Mouse (Mus musculus) midbrain, embryonic 14.5 days (tissue): ENCODE measurements around the gene Rtn1. TPM values are rescaled to one million over a fixed set of nuclear protein-coding genes. Genes with fewer than 3 reads are reported as not detected.
"Not testable (repeated sequence)": the region's sequence is repeated elsewhere in the genome, so short reads cannot be mapped to it uniquely, and the experiment has no call there.

ENCODE experiments used
- ATAC-seq: fragments of 200-750 bp; cut with Nextera tagmentation; 2 replicates; pipeline ENCODE4 v1.8.0; 2017; ENCODE audit warnings: moderate number of reproducible peaks, moderate library complexity; ENCODE audit not compliant: low FRiP score, low TSS enrichment
- DNase-seq: peaks from one replicate; pipeline ENCODE4 v3.0.0-alpha.2; 2015
- H3K27ac ChIP-seq: fragments of 300-500 bp; sonication (generic); replicated peaks from 2 replicates; pipeline ENCODE4 v1.5.1; 2014; ENCODE audit warnings: mild to moderate bottlenecking, low read depth, low read length, moderate library complexity
- H3K27me3 ChIP-seq: fragments of 300-500 bp; sonication (generic); 2 replicates; pipeline ENCODE4 v1.6.1; 2014; ENCODE audit warnings: low read length, control low read depth, mixed read lengths; ENCODE audit not compliant: control insufficient read depth, insufficient read depth
- H3K36me3 ChIP-seq: fragments of 300-500 bp; sonication (generic); 2 replicates; pipeline ENCODE4 v1.6.1; 2014; ENCODE audit warnings: low read length, control low read depth; ENCODE audit not compliant: control insufficient read depth, insufficient read depth
- H3K4me1 ChIP-seq: fragments of 300-500 bp; sonication (generic); 2 replicates; pipeline ENCODE4 v1.6.1; 2014; ENCODE audit warnings: mild to moderate bottlenecking, antibody characterized with exemption, low read length, control low read depth; ENCODE audit not compliant: control insufficient read depth, insufficient read depth
- H3K4me2 ChIP-seq: fragments of 300-500 bp; sonication (generic); 2 replicates; pipeline ENCODE4 v1.6.1; 2014; ENCODE audit warnings: mild to moderate bottlenecking, low read length, moderate library complexity
- H3K4me3 ChIP-seq: fragments of 300-500 bp; sonication (generic); replicated peaks from 2 replicates; pipeline ENCODE4 v1.5.1; 2014; ENCODE audit warnings: low read depth, low read length
- H3K9ac ChIP-seq: fragments of 300-500 bp; sonication (generic); replicated peaks from 2 replicates; pipeline ENCODE4 v1.6.1; 2014; ENCODE audit warnings: mild to moderate bottlenecking, low read length, moderate library complexity
- H3K9me3 ChIP-seq: fragments of 300-500 bp; sonication (generic); 2 replicates; pipeline ENCODE4 v1.6.1; 2016; ENCODE audit warnings: low read length, control low read depth, mixed read lengths; ENCODE audit not compliant: control insufficient read depth
- WGBS: fragments of 180-500 bp; shearing (Covaris S2); extraction: QIAGEN DNeasy Blood & Tissue Kit; methylation state at CpG from one replicate; pipeline ENCODE4 v1.1.7; 2014; 5-methylcytosine and 5-hydroxymethylcytosine counted together
- polyA plus RNA-seq: library from polyadenylated mRNA; unstranded; fragments of >200 nt; fragmentation: Nextera tagmentation; extraction: Ambion mirVana; gene quantifications from 2 replicates; pipeline ENCODE4 v1.2.1, GENCODE M21; 2014

The Rtn1 gene
- polyA plus RNA-seq, 1 experiment from 2014 or later = 2,477 TPM

DNA sequence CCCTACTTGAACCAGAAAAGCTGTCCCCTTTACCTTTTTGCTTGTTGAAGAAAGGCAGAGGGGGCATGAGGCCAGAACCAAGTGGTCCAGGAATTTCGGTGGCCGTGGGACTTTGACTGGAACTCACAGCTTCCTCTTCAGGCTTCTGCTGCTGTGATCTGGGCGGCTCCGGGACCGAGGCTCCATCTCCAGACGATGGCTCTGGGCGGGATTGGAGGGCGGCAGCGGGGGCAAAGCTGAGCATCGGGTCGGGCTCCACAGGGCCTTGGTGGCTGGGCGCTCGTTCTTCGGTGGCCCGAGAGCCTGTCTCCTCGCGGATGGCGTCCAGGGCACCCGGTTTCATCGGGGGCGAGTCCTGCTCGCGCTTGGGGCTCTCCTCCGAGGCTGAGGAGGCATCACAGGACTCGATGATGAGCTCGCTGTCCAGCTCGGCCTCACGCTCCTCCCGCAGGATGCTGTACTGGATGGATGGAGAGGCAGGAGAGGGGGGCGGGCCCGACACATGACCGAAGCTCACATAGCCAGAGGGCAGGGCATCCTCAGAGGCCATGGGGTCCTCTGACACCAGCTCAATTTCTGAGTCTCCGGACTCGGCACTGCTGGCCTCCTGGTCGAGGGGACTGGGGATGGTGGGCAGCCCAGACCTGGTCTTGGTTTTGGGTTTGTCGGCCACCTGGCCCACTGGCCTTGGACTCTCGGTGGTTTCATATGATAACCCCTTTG is 105.1 kb downstream of the Rtn1 start:
- Histone ChIP-seq H3K9ac (no peak overlapping the region), H3K27ac (no peak overlapping the region), H3K27me3 (no peaks in the 10 kb centered on the region), H3K4me2 (no peak overlapping the region), H3K9me3 (no peaks in the 10 kb centered on the region), H3K4me3 (no peak overlapping the region), H3K36me3 (peaks cover 7% of the 10 kb centered on the region; the same call in 1 of the 2 replicates), H3K4me1 (peaks cover 20% of the 10 kb centered on the region)
- ATAC-seq (no peak), DNase-seq (no peak)
- 75% methylated on average over 37 of the region's 37 CpGs for WGBS

DNA sequence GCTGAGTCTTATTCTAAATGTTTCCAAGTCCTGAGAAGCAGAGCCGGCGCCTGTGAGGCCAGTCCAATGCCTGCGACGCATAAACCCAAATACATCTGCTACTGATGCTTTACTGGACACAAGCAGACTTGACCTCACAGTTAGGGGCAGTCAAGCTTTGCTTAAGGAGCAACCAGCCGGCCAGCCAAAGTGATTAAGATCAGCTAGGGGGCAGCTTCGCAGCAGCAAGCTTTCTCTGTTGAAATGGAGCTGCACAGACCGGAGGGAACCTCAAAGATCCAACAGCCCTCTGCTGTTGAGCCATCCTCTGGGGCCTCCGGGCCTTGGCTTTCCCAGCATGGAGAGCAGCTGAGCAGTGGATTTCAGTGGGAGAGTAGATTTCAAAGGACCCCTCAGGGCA is 107.4 kb downstream of the Rtn1 start:
- ATAC-seq (no peak), DNase-seq (peak; percentile 35)
- Histone ChIP-seq H3K9ac (no peak overlapping the region), H3K27me3 (no peaks in the 10 kb centered on the region), H3K4me2 (no peak overlapping the region), H3K4me1 (peaks cover 20% of the 10 kb centered on the region), H3K36me3 (peaks cover 7% of the 10 kb centered on the region; the same call in 1 of the 2 replicates), H3K27ac (no peak overlapping the region), H3K4me3 (no peak overlapping the region), H3K9me3 (no peaks in the 10 kb centered on the region)
- WGBS = 38% methylated on average over 8 of the region's 8 CpGs

DNA sequence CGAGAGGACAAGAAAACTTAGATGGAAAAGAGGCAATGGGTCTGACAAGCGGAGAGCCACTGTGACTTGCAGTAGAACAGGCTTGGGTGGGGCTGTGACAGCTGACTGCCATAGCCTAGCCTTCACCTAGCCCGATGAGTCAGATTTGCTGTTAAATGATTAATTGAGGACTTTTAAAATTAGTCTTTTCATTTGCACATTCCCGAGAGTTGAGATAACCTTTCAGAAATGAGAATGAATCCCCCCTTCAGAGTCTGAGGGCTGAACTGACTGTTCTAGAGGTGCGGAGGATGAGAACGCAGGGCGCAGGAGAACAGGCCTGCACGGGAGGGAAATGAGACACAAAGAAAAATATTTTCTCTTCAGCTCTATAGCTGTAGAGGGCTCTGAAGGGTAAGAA is 107.9 kb downstream of the Rtn1 start:
- Histone ChIP-seq H3K4me1 (peaks cover 20% of the 10 kb centered on the region), H3K27me3 (no peaks in the 10 kb centered on the region), H3K9ac (no peak overlapping the region), H3K27ac (no peak overlapping the region), H3K36me3 (peaks cover 7% of the 10 kb centered on the region; the same call in 1 of the 2 replicates), H3K4me3 (no peak overlapping the region), H3K9me3 (no peaks in the 10 kb centered on the region), H3K4me2 (no peak overlapping the region)
- DNase-seq (no peak), ATAC-seq (no peak)
- WGBS = 80% methylated on average over 8 of the region's 8 CpGs

DNA sequence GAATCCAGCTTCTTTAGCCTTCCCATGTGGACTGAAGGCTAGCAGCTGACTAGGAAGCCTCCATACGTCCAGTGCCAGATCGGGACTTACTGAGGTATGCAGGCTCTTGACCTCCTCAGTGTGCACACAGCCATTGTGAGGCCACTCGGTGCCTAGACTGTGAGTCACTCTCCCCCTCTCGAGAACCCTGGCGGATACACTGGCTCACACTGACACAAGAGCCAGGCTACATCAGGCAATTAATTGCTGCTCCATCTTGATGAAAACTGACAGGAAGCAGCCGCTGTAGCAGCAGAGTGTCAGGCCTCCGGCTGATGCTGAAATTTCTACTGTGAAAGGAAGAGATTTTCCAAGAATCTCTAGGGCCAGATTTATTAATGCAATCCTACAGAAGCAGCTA is 110.6 kb downstream of the Rtn1 start:
- ATAC-seq = no peak

DNA sequence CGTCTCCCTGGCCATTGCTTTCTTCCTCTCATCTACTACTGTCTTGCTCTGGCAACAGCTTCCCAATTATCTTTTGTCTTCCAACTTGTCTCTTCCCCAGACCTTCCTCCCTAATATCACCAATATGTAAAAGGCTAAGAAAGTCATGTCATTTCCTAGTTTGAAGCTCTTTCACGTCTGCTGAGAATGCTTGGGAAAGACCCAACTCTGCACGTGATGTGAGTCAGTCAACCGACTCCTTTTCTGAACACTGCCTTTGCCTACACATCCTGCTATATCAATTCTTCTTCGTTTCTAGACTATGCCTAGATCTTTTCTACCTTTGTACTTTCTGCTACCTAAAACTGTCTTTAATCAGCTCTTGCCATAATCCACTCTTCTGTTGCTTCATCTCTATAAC is 112.3 kb downstream of the Rtn1 start:
- no peaks in the 10 kb centered on the region for H3K27me3 ChIP-seq
- ATAC-seq (no peak), DNase-seq (no peak)
- no peaks in the 10 kb centered on the region for H3K36me3 ChIP-seq
- H3K4me1 ChIP-seq = peaks cover 1% of the 10 kb centered on the region; the same call in 1 of the 2 replicates
- H3K9ac ChIP-seq = no peak overlapping the region
- no peak overlapping the region for H3K4me2 ChIP-seq
- WGBS = 88% methylated on average over 5 of the region's 5 CpGs
- no peak overlapping the region for H3K4me3 ChIP-seq
- H3K9me3 ChIP-seq = no peaks in the 10 kb centered on the region; the same call in 1 of the 2 replicates
- H3K27ac ChIP-seq = no peak overlapping the region

More for the DNA sequence above, 110.6 kb downstream of the Rtn1 start:
- Histone ChIP-seq H3K36me3 (peaks cover 2% of the 10 kb centered on the region; the same call in 1 of the 2 replicates), H3K4me2 (no peak overlapping the region), H3K27ac (no peak overlapping the region), H3K4me3 (no peak overlapping the region), H3K9ac (no peak overlapping the region), H3K4me1 (peaks cover 4% of the 10 kb centered on the region; the same call in 1 of the 2 replicates), H3K9me3 (no peaks in the 10 kb centered on the region), H3K27me3 (no peaks in the 10 kb centered on the region)
- peak; percentile 41 for DNase-seq
- 68% methylated on average over 7 of the region's 7 CpGs for WGBS

DNA sequence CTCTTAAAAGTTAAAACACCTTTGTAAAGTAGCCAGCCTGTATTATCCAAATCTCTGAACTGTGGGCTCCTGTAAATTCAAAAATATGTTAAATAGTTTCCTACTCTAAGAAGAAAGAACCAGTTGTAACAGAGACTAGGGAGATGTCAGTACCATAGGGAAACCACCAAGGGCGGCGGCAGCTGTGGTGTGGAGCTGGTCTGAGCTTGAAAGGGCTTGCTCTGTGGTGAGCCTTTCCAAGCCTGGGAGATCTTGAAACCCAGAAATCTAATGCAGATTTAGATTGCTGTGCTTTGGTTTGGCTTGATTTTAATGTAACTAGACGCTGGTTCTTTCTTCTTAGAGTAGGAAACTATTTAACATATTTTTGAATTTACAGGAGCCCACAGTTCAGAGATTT is 115.7 kb downstream of the Rtn1 start:
- H3K9me3 ChIP-seq, H3K27ac ChIP-seq, H3K4me3 ChIP-seq, H3K4me2 ChIP-seq, ATAC-seq, DNase-seq, H3K36me3 ChIP-seq, H3K9ac ChIP-seq, H3K4me1 ChIP-seq, H3K27me3 ChIP-seq: not testable (repeated sequence)
- WGBS = 94% methylated on average over 3 of the region's 3 CpGs

DNA sequence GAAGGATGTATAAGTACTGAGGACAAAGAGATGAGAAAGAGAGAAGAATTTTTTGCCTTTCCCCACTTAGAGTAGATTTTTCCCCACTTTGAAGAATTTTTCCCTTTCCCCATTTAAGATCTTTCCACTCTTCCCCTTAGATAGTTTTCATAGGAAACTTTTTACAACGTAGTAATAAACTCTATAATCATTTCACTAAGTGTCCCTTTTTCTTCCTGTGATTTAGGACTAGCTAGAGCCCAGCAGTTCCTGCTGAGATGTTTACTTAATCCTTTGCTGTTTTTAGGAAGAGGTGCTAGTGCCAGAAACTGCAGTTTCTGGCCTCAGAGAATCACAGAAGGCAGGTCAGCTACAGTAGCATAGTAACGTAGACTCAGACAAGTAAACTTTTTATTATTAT is 116.3 kb downstream of the Rtn1 start:
- 79% methylated on average over 2 of the region's 2 CpGs for WGBS
- ATAC-seq = no peak
- no peak overlapping the region for H3K4me3 ChIP-seq

DNA sequence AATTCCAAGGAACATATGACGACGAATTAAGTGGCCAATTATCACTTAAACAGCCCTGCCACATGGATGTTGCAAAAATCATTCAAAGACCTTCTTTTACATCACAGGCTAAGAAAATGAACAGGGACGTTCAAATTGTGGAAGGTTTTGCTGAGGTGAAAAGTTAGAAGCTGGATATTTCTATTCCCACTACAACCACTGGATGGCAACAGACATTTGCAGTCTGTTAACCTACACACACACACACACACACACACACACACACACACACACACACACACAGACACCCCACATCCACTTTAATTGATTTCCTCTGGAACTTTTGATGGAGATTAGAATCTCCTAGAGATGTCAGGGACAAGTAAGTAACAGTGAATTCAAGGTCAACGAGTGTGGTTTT is 117.6 kb downstream of the Rtn1 start:
- no peak overlapping the region for H3K27ac ChIP-seq
- ATAC-seq (no peak), DNase-seq (no peak)
- 94% methylated on average over 4 of the region's 4 CpGs for WGBS
- H3K9ac ChIP-seq = no peak overlapping the region
- no peaks in the 10 kb centered on the region for H3K4me1 ChIP-seq
- no peak overlapping the region for H3K4me2 ChIP-seq
- H3K36me3 ChIP-seq = no peaks in the 10 kb centered on the region
- no peaks in the 10 kb centered on the region; the same call in 1 of the 2 replicates for H3K9me3 ChIP-seq
- H3K4me3 ChIP-seq = no peak overlapping the region
- no peaks in the 10 kb centered on the region for H3K27me3 ChIP-seq

More for the DNA sequence above, 116.3 kb downstream of the Rtn1 start:
- Histone ChIP-seq H3K4me2 (no peak overlapping the region), H3K4me1 (no peaks in the 10 kb centered on the region), H3K9ac (no peak overlapping the region), H3K27me3 (no peaks in the 10 kb centered on the region), H3K36me3 (no peaks in the 10 kb centered on the region), H3K9me3 (no peaks in the 10 kb centered on the region; the same call in 1 of the 2 replicates), H3K27ac (no peak overlapping the region)
- no peak for DNase-seq

DNA sequence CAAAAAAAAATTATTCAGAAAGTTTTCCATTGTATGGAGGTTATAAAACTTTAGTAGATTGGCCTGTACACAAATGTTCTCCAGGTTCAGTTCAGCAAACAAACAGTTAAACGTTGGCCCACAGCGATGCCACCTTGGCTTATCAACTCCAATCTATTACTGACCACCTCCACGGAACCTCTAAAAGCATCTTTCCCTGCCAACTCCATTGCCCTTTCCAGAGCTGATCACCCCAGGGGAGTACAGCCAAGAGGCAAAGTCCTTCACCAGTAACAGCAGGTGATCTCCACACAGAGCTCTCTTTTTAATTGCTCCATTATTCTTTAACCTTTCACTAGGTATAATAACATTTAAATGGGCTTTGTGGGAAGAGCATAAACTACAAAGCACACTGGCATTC is 120.6 kb downstream of the Rtn1 start:
- H3K27me3 ChIP-seq = no peaks in the 10 kb centered on the region
- no peaks in the 10 kb centered on the region; the same call in 1 of the 2 replicates for H3K4me1 ChIP-seq
- DNase-seq (no peak), ATAC-seq (no peak)
- H3K36me3 ChIP-seq = no peaks in the 10 kb centered on the region
- no peak overlapping the region for H3K27ac ChIP-seq
- no peak overlapping the region for H3K4me3 ChIP-seq
- H3K9me3 ChIP-seq = no peaks in the 10 kb centered on the region; the same call in 1 of the 2 replicates
- no peak overlapping the region for H3K4me2 ChIP-seq
- H3K9ac ChIP-seq = no peak overlapping the region
- 72% methylated on average over 3 of the region's 3 CpGs for WGBS
